Mouse (Mus musculus): Measurements from ENCODE around the gene Phc3.

Phc3 gene

GRCm38 (mm10) chr3:30969104-30969581 lies at the start of gene Phc3:
Phc3 (minus strand) TSS chr3:30969415.
- peak; percentile 90 to 91 for DNase-seq

DNA sequence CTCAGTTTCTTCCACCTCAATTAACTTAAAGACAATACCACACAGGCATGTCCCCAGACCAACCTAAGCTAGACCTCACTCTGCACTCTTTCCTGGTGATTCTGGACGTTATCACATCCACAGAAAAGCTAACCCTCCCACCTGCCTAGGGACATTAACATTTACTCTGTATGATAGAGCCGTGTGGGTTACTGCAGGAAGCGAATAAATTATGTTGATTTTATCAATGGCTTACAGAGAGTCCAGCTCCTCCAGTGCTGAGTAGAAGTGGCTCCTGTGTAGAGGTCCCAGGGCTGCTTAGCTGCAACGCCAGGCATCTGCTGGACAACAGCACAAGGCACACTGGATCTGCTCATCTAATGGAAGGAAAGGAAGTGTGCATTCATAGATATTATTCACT lies 48.4 kb upstream of the Phc3 start:
- no peak for DNase-seq

- no peak for DNase-seq
Measured at GRCm38 (mm10) chr3:31016594-31017196, 47.5 kb upstream of the Phc3 start.

- no peak for DNase-seq
Measured at GRCm38 (mm10) chr3:31015682-31016443, 46.6 kb upstream of the Phc3 start.

- no peak for DNase-seq
Measured at GRCm38 (mm10) chr3:31014374-31014773, 45.2 kb upstream of the Phc3 start.

DNA sequence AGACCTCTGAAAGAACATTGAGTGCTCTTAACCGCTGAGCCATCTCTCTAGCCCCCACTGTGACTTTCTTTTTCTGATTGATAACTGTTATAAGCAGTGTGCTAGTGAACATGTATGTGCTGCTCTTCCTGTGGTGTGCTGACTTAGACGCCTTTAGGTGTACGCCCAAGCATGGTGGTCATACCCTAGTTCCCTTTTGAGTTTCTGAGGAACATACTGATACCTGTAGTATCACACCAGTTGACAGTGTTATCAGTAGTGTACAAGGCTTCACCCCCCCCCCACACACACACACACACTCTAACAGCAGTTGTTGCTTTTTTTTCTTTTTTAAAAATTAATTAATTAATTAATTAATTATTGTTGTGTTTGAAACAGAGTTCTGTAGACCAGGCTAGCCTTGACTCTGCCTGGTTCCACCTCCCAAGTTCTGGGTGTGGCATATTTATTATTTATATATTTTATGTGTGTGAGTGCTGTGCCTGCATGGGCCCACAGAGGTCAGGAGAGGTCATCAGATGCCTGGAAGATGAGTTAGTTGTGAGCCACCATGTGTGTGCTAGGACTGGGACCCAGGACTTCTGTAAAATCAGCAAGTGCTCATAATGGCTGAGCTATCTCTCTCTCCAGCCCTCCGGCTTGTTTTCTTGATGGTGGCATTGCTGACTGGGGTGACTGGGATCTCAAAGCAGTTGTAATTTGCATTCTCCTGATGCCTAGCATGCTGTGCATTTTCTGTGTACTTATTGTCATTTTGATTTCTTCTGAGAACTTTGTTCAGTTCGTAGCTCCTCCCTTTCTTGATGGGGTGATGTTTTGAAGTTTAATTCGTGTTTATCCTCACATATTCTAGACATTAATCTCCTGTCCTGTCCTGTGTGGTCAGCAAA lies 35.4 kb upstream of the Phc3 start:
- DNase-seq = no peak

DNA sequence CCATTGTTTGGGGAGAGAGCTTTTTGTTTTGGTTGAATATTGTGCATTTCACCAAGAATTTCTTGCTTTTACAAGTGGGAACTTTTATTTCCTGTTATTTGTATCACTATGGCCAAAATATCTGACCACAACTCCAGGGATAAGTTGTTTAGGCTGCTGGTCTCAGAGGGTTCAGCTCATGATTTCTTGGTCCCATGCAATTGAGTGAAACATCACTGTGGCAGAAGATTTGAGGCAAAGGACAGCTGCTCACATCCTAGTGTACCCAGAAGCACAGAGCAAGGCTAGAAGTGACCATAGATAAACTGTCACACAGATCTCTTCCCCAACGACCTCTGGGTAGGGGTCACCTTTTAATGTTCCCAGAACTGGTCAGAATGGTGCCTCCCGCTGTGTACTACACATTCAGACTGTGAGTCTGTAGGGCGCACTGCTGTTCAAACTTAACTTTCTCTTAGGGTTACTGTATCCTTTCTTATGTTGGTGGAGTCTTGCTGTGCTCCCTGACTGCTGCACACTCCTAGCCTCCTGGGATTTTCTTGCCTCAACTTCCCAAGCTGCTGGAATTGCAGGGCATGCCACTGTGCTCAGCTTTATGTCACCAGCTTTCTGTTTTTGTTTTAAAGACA lies 31.9 kb upstream of the Phc3 start:
- no peak for DNase-seq

GRCm38 (mm10) chr3:31000018-31000407 lies 30.8 kb upstream of the Phc3 start:
- no peak for DNase-seq

DNA sequence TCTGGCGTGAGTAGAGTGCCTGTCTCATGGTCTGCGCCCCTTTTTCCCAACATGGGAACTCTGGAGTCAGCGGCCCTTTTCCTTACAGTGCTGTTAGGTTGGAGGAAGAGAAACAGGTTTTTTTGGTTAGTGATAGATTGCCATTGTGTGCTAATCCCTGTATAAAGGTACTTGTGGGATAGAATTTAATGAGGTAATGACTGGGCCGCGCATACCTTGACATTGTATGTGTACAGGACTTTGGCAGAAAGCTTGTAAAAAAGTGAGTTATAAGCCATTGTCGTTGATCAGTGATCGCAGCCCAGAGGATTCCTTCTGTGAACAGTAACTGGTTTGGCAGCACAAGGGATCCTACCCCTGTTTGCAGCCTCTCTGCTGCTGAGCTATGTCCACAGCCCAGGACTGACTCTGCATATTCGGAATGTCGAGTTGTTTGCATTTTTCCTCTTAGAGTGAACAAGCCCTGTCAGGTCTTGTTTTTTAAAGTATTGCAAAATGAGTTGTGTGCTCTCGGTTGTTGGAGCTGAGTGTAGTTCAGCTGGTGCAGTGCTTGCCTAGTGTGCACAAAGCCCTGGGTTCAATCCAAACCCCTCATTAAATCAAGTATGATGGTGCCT lies 30.3 kb upstream of the Phc3 start:
- no peak for DNase-seq

DNA sequence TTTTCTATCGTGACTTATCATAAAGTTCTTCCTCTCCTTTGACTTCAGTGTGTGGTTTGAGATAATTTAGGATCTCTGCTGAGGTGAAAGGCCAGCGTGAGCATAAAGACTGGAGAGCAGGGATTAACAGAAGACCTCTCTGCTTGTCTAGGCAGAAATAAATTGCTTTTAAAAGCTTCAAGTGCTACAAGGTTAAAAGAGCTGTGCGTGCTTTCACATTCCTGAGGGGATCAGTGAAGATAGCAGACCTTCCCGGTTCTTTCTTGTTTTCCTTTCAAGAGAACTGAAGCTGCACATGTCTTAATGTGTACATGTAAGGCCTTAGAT lies 27.4 kb upstream of the Phc3 start:
- no peak for DNase-seq

GRCm38 (mm10) chr3:30995899-30996687 lies 26.9 kb upstream of the Phc3 start:
- no peak for DNase-seq

- DNase-seq = peak; percentile 90 to 92
Measured at GRCm38 (mm10) chr3:30995283-30995898, 26.2 kb upstream of the Phc3 start, which contains the start of gene Prkci. Prkci (plus strand) TSS chr3:30995747.

- no peak for DNase-seq
Measured at GRCm38 (mm10) chr3:30994859-30995258, 25.6 kb upstream of the Phc3 start.

DNA sequence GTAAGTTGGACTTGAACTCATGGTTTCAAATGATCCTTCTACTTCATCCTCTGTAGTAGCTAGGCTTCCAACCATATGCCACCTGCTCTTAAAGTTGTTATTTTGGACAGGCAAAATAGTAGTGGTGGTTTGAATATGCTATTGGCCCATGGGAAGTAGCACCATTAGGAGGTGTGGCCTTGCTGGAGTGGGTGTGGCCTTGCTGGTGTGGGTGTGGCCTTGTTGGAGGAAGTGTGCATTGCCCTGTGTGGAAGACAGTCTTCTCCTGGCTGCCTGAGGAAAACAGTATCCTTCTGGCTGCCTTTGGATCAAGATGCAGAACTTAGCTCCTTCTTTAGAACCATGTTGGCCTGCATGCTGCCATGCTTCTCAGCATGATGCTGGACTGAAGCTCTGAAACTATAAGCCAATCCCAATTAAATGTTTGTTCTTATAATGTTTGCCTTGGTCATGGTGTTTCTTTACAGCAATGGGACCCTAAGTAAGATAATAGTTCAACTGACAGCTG lies 23.9 kb upstream of the Phc3 start:
- DNase-seq = no peak

DNA sequence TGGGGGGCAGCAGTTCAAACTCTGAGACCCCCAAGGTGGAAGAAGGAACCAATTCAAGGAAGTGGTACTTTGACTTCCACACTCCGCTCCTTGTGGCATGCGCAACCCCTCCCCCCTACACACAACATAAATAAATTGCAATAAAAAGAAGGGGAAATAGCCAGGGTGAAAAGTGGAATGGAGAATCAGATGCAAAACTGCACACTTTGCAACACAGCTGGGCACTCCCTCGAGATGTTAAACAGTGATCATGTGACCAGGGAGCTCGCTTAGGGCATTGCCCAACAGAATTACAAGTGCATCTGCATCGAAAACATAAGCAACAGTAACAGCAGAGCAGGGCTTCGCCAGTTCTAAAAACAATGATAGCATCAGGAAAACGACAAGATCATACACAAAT lies 22.9 kb upstream of the Phc3 start:
- DNase-seq = no peak

GRCm38 (mm10) chr3:30987396-30988318 lies 18.4 kb upstream of the Phc3 start:
- no peak for DNase-seq

DNA sequence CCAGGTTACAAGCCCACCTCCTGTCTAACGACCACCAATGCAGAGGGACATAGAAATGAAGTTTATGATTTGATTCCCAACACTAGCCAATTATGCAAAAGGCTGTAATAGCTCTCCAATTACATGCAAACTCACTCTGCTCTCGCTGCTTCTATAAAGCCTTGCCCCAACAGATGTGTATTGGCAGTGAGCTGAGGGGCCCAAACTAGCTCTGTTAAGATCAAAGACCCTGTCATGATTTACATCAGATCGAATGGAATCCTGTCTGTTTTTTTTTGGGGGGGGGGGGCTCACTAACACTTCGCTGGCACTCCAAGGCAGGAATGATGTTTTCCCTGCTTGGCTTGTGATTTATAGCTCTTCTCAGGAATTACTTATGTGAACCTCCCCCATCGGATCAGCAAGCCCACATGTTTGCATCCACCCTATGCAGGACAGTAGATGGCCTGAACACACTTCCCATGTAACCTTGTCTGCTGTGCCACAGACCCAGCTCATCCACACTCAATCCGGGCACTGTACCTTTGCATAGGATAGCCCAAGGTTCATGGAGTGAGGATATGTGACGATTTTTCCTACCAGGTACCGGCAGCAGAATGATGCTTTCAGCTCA lies 13.8 kb upstream of the Phc3 start:
- DNase-seq = no peak

DNA sequence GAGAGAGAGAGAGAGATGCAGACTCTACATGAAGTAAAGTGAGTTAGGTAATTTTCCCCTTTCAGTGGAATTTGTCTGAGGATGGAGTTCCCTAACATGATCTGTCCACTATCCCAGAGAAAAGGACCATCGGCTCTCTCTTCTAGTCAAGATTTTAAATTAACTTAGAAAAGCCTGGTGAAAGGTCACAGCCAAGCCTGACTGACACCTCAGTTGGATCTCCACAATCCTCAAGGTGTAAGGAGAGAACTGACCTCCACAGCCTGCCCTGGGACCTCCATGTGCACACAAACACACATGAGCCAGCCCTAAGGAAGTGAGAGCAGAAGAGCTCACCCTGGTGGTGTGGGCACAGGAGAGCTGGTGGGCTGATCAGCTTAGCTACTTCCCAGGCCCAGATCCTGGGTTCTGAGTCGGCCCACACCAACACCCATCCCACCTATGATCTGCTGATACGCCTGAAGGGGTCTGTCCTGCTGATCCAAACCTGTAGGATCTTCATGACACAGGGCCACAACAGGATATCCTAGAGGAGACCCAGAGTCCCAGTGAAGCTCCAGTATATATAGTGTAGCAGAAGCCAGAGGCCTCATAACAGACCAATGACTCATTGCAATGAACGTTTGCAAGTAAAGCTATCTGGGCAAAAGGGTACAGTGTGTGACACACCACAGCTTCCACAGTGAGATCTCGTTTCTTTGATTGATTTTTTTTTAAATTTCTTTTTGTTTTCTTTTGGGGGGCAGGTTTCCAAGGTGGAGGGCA lies 12.6 kb upstream of the Phc3 start:
- no peak for DNase-seq
